Mouse (Mus musculus) forebrain, embryonic 12.5 days (tissue): ENCODE results near the gene Olfr1413. TPM values are rescaled to one million over a fixed set of nuclear protein-coding genes. Genes with fewer than 3 reads are reported as not detected.

ENCODE experiments used
- ATAC-seq: fragments of 200-750 bp; cut with Nextera tagmentation; 2 replicates; pipeline ENCODE4 v1.8.0; 2017; ENCODE audit warnings: moderate TSS enrichment; ENCODE audit not compliant: low FRiP score
- H3K27ac ChIP-seq: fragments of 300-500 bp; sonication (generic); 2 replicates; pipeline ENCODE4 v1.5.1; 2016; ENCODE audit warnings: mild to moderate bottlenecking
- H3K27me3 ChIP-seq: fragments of 300-500 bp; sonication (generic); 2 replicates; pipeline ENCODE4 v1.6.1; 2016; ENCODE audit warnings: mild to moderate bottlenecking
- H3K36me3 ChIP-seq: fragments of 300-500 bp; sonication (generic); replicated peaks from 2 replicates; pipeline ENCODE4 v1.6.1; 2016; ENCODE audit warnings: mild to moderate bottlenecking
- H3K4me1 ChIP-seq: fragments of 300-500 bp; sonication (generic); 2 replicates; pipeline ENCODE4 v1.6.1; 2016
- H3K4me2 ChIP-seq: fragments of 300-500 bp; sonication (generic); 2 replicates; pipeline ENCODE4 v1.6.1; 2016; ENCODE audit warnings: mild to moderate bottlenecking, moderate library complexity
- H3K4me3 ChIP-seq: fragments of 300-500 bp; sonication (generic); replicated peaks from 2 replicates; pipeline ENCODE4 v1.5.1; 2016; ENCODE audit warnings: mild to moderate bottlenecking
- H3K9ac ChIP-seq: fragments of 300-500 bp; sonication (generic); 2 replicates; pipeline ENCODE4 v1.6.1; 2016; ENCODE audit warnings: mild to moderate bottlenecking
- H3K9me3 ChIP-seq: fragments of 300-500 bp; sonication (generic); 2 replicates; pipeline ENCODE4 v1.6.1; 2016
- WGBS: fragments of 180-500 bp; shearing (Covaris S2); methylation state at CpG from one replicate; pipeline ENCODE4 v1.1.7; 2016; 5-methylcytosine and 5-hydroxymethylcytosine counted together
- polyA plus RNA-seq: library from polyadenylated mRNA; unstranded; fragments of >200 nt; fragmentation: Nextera tagmentation; extraction: Ambion mirVana; gene quantifications from 2 replicates; pipeline ENCODE4 v1.2.1, GENCODE M21; 2016

The Olfr1413 gene
- polyA plus RNA-seq, 1 experiment from 2014 or later: not detected

- no peaks in the 10 kb centered on the region for H3K36me3 ChIP-seq
- no peak overlapping the region for H3K27ac ChIP-seq
- ATAC-seq: no peak
- 9% methylated on average over 1 of the region's 1 CpGs for WGBS
- peaks cover 9% of the 10 kb centered on the region for H3K27me3 ChIP-seq
- H3K4me2 ChIP-seq: no peak overlapping the region
- H3K4me1 ChIP-seq: peaks cover 5% of the 10 kb centered on the region; the same call in 1 of the 2 replicates
- H3K9me3 ChIP-seq: no peaks in the 10 kb centered on the region
- H3K9ac ChIP-seq: no peak overlapping the region
- H3K4me3 ChIP-seq: no peak overlapping the region
Measured at GRCm38 (mm10) chr1:92614516-92614915, 43.4 kb downstream of the Olfr1413 start.

GRCm38 (mm10) chr1:92616046-92616445, 44.9 kb downstream of the Olfr1413 start:
- Histone ChIP-seq H3K4me2 (no peak overlapping the region), H3K27ac (no peak overlapping the region), H3K36me3 (no peaks in the 10 kb centered on the region), H3K4me1 (peaks cover 5% of the 10 kb centered on the region; the same call in 1 of the 2 replicates), H3K4me3 (no peak overlapping the region), H3K9me3 (no peaks in the 10 kb centered on the region), H3K9ac (no peak overlapping the region), H3K27me3 (peaks cover 9% of the 10 kb centered on the region)
- 85% methylated on average over 1 of the region's 1 CpGs for WGBS
- no peak for ATAC-seq

GRCm38 (mm10) chr1:92617488-92617887, 46.4 kb downstream of the Olfr1413 start, which contains the start of gene Olfr12:
Gene Olfr12 (plus strand): TSS chr1:92617788.
- H3K9ac ChIP-seq: no peak within 1 kb of the TSS
- no peak within 1 kb of the TSS for H3K27ac ChIP-seq
- H3K4me1 ChIP-seq: peaks cover 5% of the 10 kb centered on the region; the same call in 1 of the 2 replicates
- H3K4me3 ChIP-seq: no peak within 1 kb of the TSS
- no peak for ATAC-seq
- WGBS: 71% methylated on average over 2 of the region's 2 CpGs
- H3K4me2 ChIP-seq: no peak within 1 kb of the TSS
- H3K9me3 ChIP-seq: no peaks in the 10 kb centered on the region
- no peaks in the 10 kb centered on the region for H3K36me3 ChIP-seq
- H3K27me3 ChIP-seq: 0 out of 2 replicates have a peak, but pooled peaks cover under 1% of the 10 kb centered on the region

- no peak for ATAC-seq
- no peak overlapping the region for H3K9ac ChIP-seq
- no peak overlapping the region for H3K27ac ChIP-seq
- no peaks in the 10 kb centered on the region for H3K27me3 ChIP-seq
- H3K4me1 ChIP-seq: peaks cover 3% of the 10 kb centered on the region; the same call in 1 of the 2 replicates
- H3K36me3 ChIP-seq: no peaks in the 10 kb centered on the region
- no peak overlapping the region for H3K4me2 ChIP-seq
- no peak overlapping the region for H3K4me3 ChIP-seq
- no peaks in the 10 kb centered on the region for H3K9me3 ChIP-seq
- WGBS: 74% methylated on average over 4 of the region's 4 CpGs
Measured at GRCm38 (mm10) chr1:92618360-92618759, 47.2 kb downstream of the Olfr1413 start.

Other genes with a start within 250 kb of the Olfr1413 start
- 228 and 234 TPM in 2 replicates for gene Ndufa10, start 97.5 kb upstream of the Olfr1413 start, polyA plus RNA-seq
- not detected in 2 replicates for gene Olfr1416, start 86.2 kb upstream of the Olfr1413 start, polyA plus RNA-seq
- gene Olfr1415, start 75.2 kb upstream of the Olfr1413 start, polyA plus RNA-seq: not detected in 2 replicates
- 0.05 TPM in 1 of 2 replicates, not detected in the other for gene Olfr1414, start 52.7 kb upstream of the Olfr1413 start, polyA plus RNA-seq
- not detected in 2 replicates for gene Olfr1412, start 14.5 kb downstream of the Olfr1413 start, polyA plus RNA-seq
- gene Olfr1411, start 23.1 kb downstream of the Olfr1413 start, polyA plus RNA-seq: not detected in 2 replicates
- gene Olfr1410, start 34.5 kb downstream of the Olfr1413 start, polyA plus RNA-seq: not detected in 2 replicates
- not detected in 2 replicates for gene Olfr12, start 46.5 kb downstream of the Olfr1413 start, polyA plus RNA-seq
- 383 and 390 TPM in 2 replicates for gene Cops9, start 70.7 kb downstream of the Olfr1413 start, polyA plus RNA-seq
- gene Otos, start 77.5 kb downstream of the Olfr1413 start, polyA plus RNA-seq: 0.12 and 0.20 TPM in 2 replicates